Mouse (Mus musculus): ENCODE measurements around the gene Cpvl.

GRCm38 (mm10) chr6:53901741-53902140, 76.7 kb downstream of the Cpvl start:
- no peak for TF ChIP-seq CTCF (IDR thresholded peaks at IDR 0.05; ENCODE audit: low read depth)
- TF ChIP-seq EP300 (IDR thresholded peaks at IDR 0.05; ENCODE audit: low read depth): no peak
